Mouse (Mus musculus) stomach, embryonic 16.5 days (tissue): Measurements from ENCODE around the gene Pramef25. TPM values are rescaled to one million over a fixed set of nuclear protein-coding genes. Genes with fewer than 3 reads are reported as not detected.

ENCODE experiments used
- polyA plus RNA-seq: library from polyadenylated mRNA; unstranded; fragments of >200 nt; fragmentation: Nextera tagmentation; extraction: Ambion mirVana; gene quantifications from 2 replicates; pipeline ENCODE4 v1.2.1, GENCODE M21; 2015

Pramef25 gene
- polyA plus RNA-seq, 1 experiment from 2014 or later = not detected

Other genes starting within 250 kb of the Pramef25 start
- gene Gm13089, start 248.3 kb downstream of the Pramef25 start, polyA plus RNA-seq = not detected in 2 replicates
- gene Gm13078, start 231.6 kb downstream of the Pramef25 start, polyA plus RNA-seq = not detected in 2 replicates
- gene Gm13023, start 161.7 kb downstream of the Pramef25 start, polyA plus RNA-seq = not detected in 2 replicates
- gene Gm13084, start 134.9 kb downstream of the Pramef25 start, polyA plus RNA-seq = not detected in 2 replicates
- not detected in 2 replicates for gene Gm13103, start 104.5 kb downstream of the Pramef25 start, polyA plus RNA-seq
- gene Pramef6, start 50.6 kb downstream of the Pramef25 start, polyA plus RNA-seq = not detected in 2 replicates
- gene Gm13101, start 15.9 kb upstream of the Pramef25 start, polyA plus RNA-seq = not detected in 2 replicates
- not detected in 2 replicates for gene Pramef17, start 43.4 kb upstream of the Pramef25 start, polyA plus RNA-seq
- not detected in 2 replicates for gene Pramel4, start 108.1 kb upstream of the Pramef25 start, polyA plus RNA-seq
- gene Gm13102, start 155.5 kb upstream of the Pramef25 start, polyA plus RNA-seq = not detected in 2 replicates
- not detected in 2 replicates for gene Oog3, start 211.6 kb upstream of the Pramef25 start, polyA plus RNA-seq
- gene Oog2, start 239.7 kb upstream of the Pramef25 start, polyA plus RNA-seq = not detected in 2 replicates